Mouse (Mus musculus) stomach, postnatal 0 days (tissue): ENCODE results near the gene Lzts3. TPM values are rescaled to one million over a fixed set of nuclear protein-coding genes. Genes with fewer than 3 reads are reported as not detected.

Source experiments
- ATAC-seq: fragments of 200-750 bp; cut with Nextera tagmentation; 2 replicates; pipeline ENCODE4 v1.8.0; 2017; ENCODE audit not compliant: low FRiP score, low TSS enrichment
- DNase-seq: peaks from one replicate; pipeline ENCODE4 v3.0.0-alpha.2; 2016; ENCODE audit warnings: low spot score
- H3K27ac ChIP-seq: fragments of 300-500 bp; sonication (generic); replicated peaks from 2 replicates; pipeline ENCODE4 v1.5.1; 2014; ENCODE audit warnings: mild to moderate bottlenecking, control low read depth
- H3K27me3 ChIP-seq: fragments of 300-500 bp; sonication (generic); 2 replicates; pipeline ENCODE4 v1.6.1; 2014; ENCODE audit warnings: low read length; ENCODE audit not compliant: control insufficient read depth, insufficient read depth
- H3K36me3 ChIP-seq: fragments of 300-500 bp; sonication (generic); 2 replicates; pipeline ENCODE4 v1.6.1; 2014; ENCODE audit warnings: low read length, mixed read lengths; ENCODE audit not compliant: control insufficient read depth, insufficient read depth
- H3K4me1 ChIP-seq: fragments of 300-500 bp; sonication (generic); replicated peaks from 2 replicates; pipeline ENCODE4 v1.6.1; 2014; ENCODE audit warnings: antibody characterized with exemption; ENCODE audit not compliant: control insufficient read depth, insufficient read depth
- H3K4me2 ChIP-seq: fragments of 300-500 bp; sonication (generic); replicated peaks from 2 replicates; pipeline ENCODE4 v1.6.1; 2014; ENCODE audit warnings: low read depth, mild to moderate bottlenecking, control low read depth, moderate library complexity
- H3K4me3 ChIP-seq: fragments of 300-500 bp; sonication (generic); 2 replicates; pipeline ENCODE4 v1.5.1; 2014; ENCODE audit warnings: low read depth, low read length, control low read depth
- H3K9ac ChIP-seq: fragments of 300-500 bp; sonication (generic); 2 replicates; pipeline ENCODE4 v1.6.1; 2014; ENCODE audit warnings: mild to moderate bottlenecking, low read length, control low read depth, mixed read lengths
- H3K9me3 ChIP-seq: fragments of 300-500 bp; sonication (generic); 2 replicates; pipeline ENCODE4 v1.6.1; 2016; ENCODE audit warnings: low read length; ENCODE audit not compliant: control insufficient read depth
- CTCF ChIP-seq: IDR thresholded peaks from 2 replicates; pipeline ENCODE4 v1.5.1; 2016; ENCODE audit warnings: antibody characterized with exemption, low read depth, mild to moderate bottlenecking, moderate library complexity
- EP300 ChIP-seq: optimal IDR thresholded peaks from 2 replicates; pipeline ENCODE3; 2016; ENCODE audit warnings: antibody characterized with exemption
- WGBS: fragments of 180-500 bp; shearing (Covaris S2); extraction: QIAGEN DNeasy Blood & Tissue Kit; methylation state at CpG from one replicate; pipeline ENCODE4 v1.1.7; 2014; 5-methylcytosine and 5-hydroxymethylcytosine counted together
- polyA plus RNA-seq: library from polyadenylated mRNA; unstranded; fragments of >200 nt; fragmentation: Nextera tagmentation; extraction: Ambion mirVana; gene quantifications from 2 replicates; pipeline ENCODE4 v1.2.1, GENCODE M21; 2015

Gene Lzts3
- polyA plus RNA-seq, 1 experiment from 2014 or later: 3.1 TPM

DNA sequence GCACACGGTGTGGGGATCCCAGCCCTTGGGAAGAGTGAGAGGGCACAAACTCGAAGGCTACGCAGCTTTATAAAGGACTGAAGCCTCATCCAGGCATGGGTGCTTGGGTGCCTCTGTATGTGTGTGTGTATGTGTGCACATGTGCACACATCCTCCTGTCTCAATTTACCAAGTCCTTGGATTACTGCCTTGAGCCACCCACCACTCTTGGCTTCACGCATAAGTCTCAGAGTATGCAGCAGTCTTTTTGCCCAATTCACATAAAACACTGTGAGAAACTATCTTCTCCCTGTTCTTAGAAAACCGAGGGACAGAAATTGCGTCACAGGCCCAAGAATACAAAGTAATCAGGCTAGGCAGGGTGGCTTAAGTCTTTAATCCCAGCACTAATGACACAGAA lies 56.6 kb downstream of the Lzts3 start:
- DNase-seq (no peak), ATAC-seq (no peak)
- Histone ChIP-seq H3K4me2 (no peak overlapping the region), H3K4me1 (no peaks in the 10 kb centered on the region; the same call in 1 of the 2 replicates), H3K27me3 (peaks cover 2% of the 10 kb centered on the region; the same call in 1 of the 2 replicates), H3K27ac (no peak overlapping the region), H3K4me3 (no peak overlapping the region), H3K36me3 (no peaks in the 10 kb centered on the region; the same call in 1 of the 2 replicates), H3K9me3 (no peaks in the 10 kb centered on the region), H3K9ac (no peak overlapping the region)
- WGBS: 83% methylated on average over 6 of the region's 6 CpGs
- TF ChIP-seq CTCF (no peak), EP300 (no peak)

DNA sequence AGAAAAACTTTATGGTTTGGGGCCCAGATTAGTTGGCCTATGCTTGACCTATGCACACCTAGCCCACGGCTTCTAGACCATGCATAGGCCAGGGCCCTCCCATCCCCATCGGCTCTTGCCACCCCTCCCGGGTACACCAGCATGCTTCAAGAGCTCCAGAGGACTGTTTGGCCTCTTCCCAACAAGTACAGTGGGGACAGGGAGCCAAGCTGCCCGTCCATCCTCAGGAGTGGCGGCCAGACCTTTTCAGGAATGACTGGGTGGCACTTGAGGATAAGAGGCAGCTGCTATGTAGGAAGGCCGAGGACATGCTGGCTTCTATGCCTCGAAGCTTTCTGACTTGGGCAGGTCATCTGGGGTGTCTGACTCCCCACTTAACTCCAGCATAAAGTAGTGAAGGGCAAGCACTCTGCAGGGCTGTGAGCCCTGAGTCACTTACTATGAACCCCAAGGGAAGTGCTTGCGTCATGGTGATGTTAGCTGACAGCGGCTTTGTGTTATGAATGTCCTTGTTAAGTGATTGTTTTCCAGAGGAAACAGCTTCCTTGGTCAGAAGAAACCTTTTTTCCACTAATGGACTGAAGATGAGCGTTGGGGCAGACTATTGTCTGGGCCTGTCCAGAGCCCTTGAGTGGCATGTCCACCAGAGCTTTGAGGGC lies 58.6 kb downstream of the Lzts3 start:
- H3K4me1 ChIP-seq: no peaks in the 10 kb centered on the region; the same call in 1 of the 2 replicates
- H3K9ac ChIP-seq: no peak overlapping the region
- H3K9me3 ChIP-seq: no peaks in the 10 kb centered on the region
- H3K36me3 ChIP-seq: no peaks in the 10 kb centered on the region
- DNase-seq: no peak
- 80% methylated on average over 10 of the region's 10 CpGs for WGBS
- TF ChIP-seq EP300: no peak
- TF ChIP-seq CTCF: no peak
- H3K4me2 ChIP-seq: no peak overlapping the region
- no peak for ATAC-seq
- H3K27me3 ChIP-seq: peaks cover 4% of the 10 kb centered on the region; the same call in 1 of the 2 replicates
- H3K27ac ChIP-seq: no peak overlapping the region
- H3K4me3 ChIP-seq: no peak overlapping the region

Other genes starting within 250 kb of the Lzts3 start
- 14.6 and 19.1 TPM in 2 replicates for gene Cpxm1, start 245.2 kb downstream of the Lzts3 start, polyA plus RNA-seq
- not detected in 2 replicates for gene Gm28372, start 237.6 kb downstream of the Lzts3 start, polyA plus RNA-seq
- gene 1700020A23Rik, start 237.5 kb downstream of the Lzts3 start, polyA plus RNA-seq: not detected in 2 replicates
- gene Tmem239, start 236.3 kb downstream of the Lzts3 start, polyA plus RNA-seq: not detected in 2 replicates
- gene Vps16, start 218.5 kb downstream of the Lzts3 start, polyA plus RNA-seq: 37.0 and 38.9 TPM in 2 replicates
- 4.4 and 4.9 TPM in 2 replicates for gene Pced1a, start 218.1 kb downstream of the Lzts3 start, polyA plus RNA-seq
- 45.1 and 45.7 TPM in 2 replicates for gene Ptpra, start 192.5 kb downstream of the Lzts3 start, polyA plus RNA-seq
- 74.6 and 76.3 TPM in 2 replicates for gene Mrps26, start 79.1 kb downstream of the Lzts3 start, polyA plus RNA-seq
- not detected in 2 replicates for gene Oxt, start 66.6 kb downstream of the Lzts3 start, polyA plus RNA-seq
- 0.23 and 0.36 TPM in 2 replicates for gene Avp, start 60.2 kb downstream of the Lzts3 start, polyA plus RNA-seq
- gene Fastkd5, start 12.8 kb downstream of the Lzts3 start, polyA plus RNA-seq: 6.5 and 6.7 TPM in 2 replicates
- gene Ubox5, start 12.8 kb downstream of the Lzts3 start, polyA plus RNA-seq: 3.8 and 4.1 TPM in 2 replicates
- 84.3 and 85.0 TPM in 2 replicates for gene Ddrgk1, start 21.9 kb upstream of the Lzts3 start, polyA plus RNA-seq
- 56.2 and 58.6 TPM in 2 replicates for gene Itpa, start 24.8 kb upstream of the Lzts3 start, polyA plus RNA-seq
- gene Slc4a11, start 54.7 kb upstream of the Lzts3 start, polyA plus RNA-seq: 0.27 and 0.29 TPM in 2 replicates